Mouse (Mus musculus): ENCODE data around the gene Hoxd9. TPM values are rescaled to one million over a fixed set of nuclear protein-coding genes. Genes with fewer than 3 reads are reported as not detected.

Gene Hoxd9
- polyA plus RNA-seq (2015; fragmentation: Nextera tagmentation; extraction: Ambion mirVana): 27.7 and 42.7 TPM in 2 replicates

- ATAC-seq (ENCODE audit: low read depth): peak; percentile 67
- H3K4me3 ChIP-seq: peak within 1 kb of the TSS; percentile 61
- H3K36me3 ChIP-seq: no peaks in the 10 kb centered on the region
- H3K4me2 ChIP-seq: peak within 1 kb of the TSS; percentile 67
- WGBS: under 1% methylated on average over 43 of the region's 43 CpGs
- H3K27ac ChIP-seq (replicated peaks): peak within 1 kb of the TSS; percentile 95
- H3K4me1 ChIP-seq (replicated peaks): peaks cover 53% of the 10 kb centered on the region
- peak within 1 kb of the TSS; percentile 96 for H3K9ac ChIP-seq
- peaks cover 74% of the 10 kb centered on the region for H3K27me3 ChIP-seq
- no peaks in the 10 kb centered on the region for H3K9me3 ChIP-seq
Measured at GRCm38 (mm10) chr2:74697567-74698121, at the start of gene Hoxd9. Hoxd9 (plus strand) TSS chr2:74697727.

GRCm38 (mm10) chr2:74652996-74653340 lies 44.6 kb upstream of the Hoxd9 start:
- no peaks in the 10 kb centered on the region for H3K9me3 ChIP-seq

GRCm38 (mm10) chr2:74653781-74654535 lies 43.6 kb upstream of the Hoxd9 start:
- no peak overlapping the region for H3K4me3 ChIP-seq
- H3K27ac ChIP-seq (replicated peaks): no peak overlapping the region
- H3K9me3 ChIP-seq: no peaks in the 10 kb centered on the region
- no peak for ATAC-seq (ENCODE audit: low read depth)
- no peak overlapping the region for H3K4me2 ChIP-seq
- WGBS: 12% methylated on average over 17 of the region's 17 CpGs
- no peak overlapping the region for H3K9ac ChIP-seq
- no peaks in the 10 kb centered on the region for H3K36me3 ChIP-seq
- H3K4me1 ChIP-seq (replicated peaks): peaks cover 15% of the 10 kb centered on the region
- peaks cover 89% of the 10 kb centered on the region for H3K27me3 ChIP-seq

More at GRCm38 (mm10) chr2:74652996-74653340, 44.6 kb upstream of the Hoxd9 start:
- 34% methylated on average over 2 of the region's 2 CpGs for WGBS
- no peak overlapping the region for H3K9ac ChIP-seq
- no peaks in the 10 kb centered on the region for H3K36me3 ChIP-seq
- H3K4me2 ChIP-seq: no peak overlapping the region
- peaks cover 89% of the 10 kb centered on the region for H3K27me3 ChIP-seq
- H3K4me3 ChIP-seq: no peak overlapping the region
- H3K27ac ChIP-seq (replicated peaks): no peak overlapping the region
- ATAC-seq (ENCODE audit: low read depth): no peak
- H3K4me1 ChIP-seq (replicated peaks): peaks cover 15% of the 10 kb centered on the region

GRCm38 (mm10) chr2:74654743-74655419 lies 42.6 kb upstream of the Hoxd9 start:
- Histone ChIP-seq H3K27ac (replicated peaks) (no peak overlapping the region), H3K9ac (no peak overlapping the region), H3K4me1 (replicated peaks) (peaks cover 15% of the 10 kb centered on the region), H3K36me3 (no peaks in the 10 kb centered on the region), H3K4me3 (no peak overlapping the region), H3K27me3 (peaks cover 89% of the 10 kb centered on the region), H3K9me3 (no peaks in the 10 kb centered on the region), H3K4me2 (no peak overlapping the region)
- WGBS: 4% methylated on average over 20 of the region's 20 CpGs
- ATAC-seq (ENCODE audit: low read depth): 0 out of 2 replicates have a peak, but pooled peaks have one; percentile 15

- Histone ChIP-seq H3K27me3 (peaks cover 89% of the 10 kb centered on the region), H3K9ac (0 out of 2 replicates have a peak overlapping the region, but pooled peaks have one; percentile 50), H3K9me3 (no peaks in the 10 kb centered on the region), H3K4me3 (peak overlapping the region; percentile 35), H3K4me2 (peak overlapping the region; percentile 55), H3K36me3 (no peaks in the 10 kb centered on the region), H3K27ac (replicated peaks) (no peak overlapping the region), H3K4me1 (replicated peaks) (peaks cover 15% of the 10 kb centered on the region)
- WGBS: under 1% methylated on average over 34 of the region's 47 CpGs
- ATAC-seq (ENCODE audit: low read depth): 0 out of 2 replicates have a peak, but pooled peaks have one; percentile 19
Measured at GRCm38 (mm10) chr2:74655420-74655781, 42.1 kb upstream of the Hoxd9 start.

GRCm38 (mm10) chr2:74655821-74656631 lies 41.5 kb upstream of the Hoxd9 start:
- Histone ChIP-seq H3K27ac (replicated peaks) (no peak overlapping the region), H3K27me3 (peaks cover 89% of the 10 kb centered on the region), H3K4me3 (peak overlapping the region; percentile 35), H3K9ac (peak overlapping the region; percentile 50), H3K4me2 (peak overlapping the region; percentile 55), H3K4me1 (replicated peaks) (peaks cover 15% of the 10 kb centered on the region), H3K9me3 (no peaks in the 10 kb centered on the region), H3K36me3 (no peaks in the 10 kb centered on the region)
- under 1% methylated on average over 62 of the region's 69 CpGs for WGBS
- ATAC-seq (ENCODE audit: low read depth): no peak

GRCm38 (mm10) chr2:74656632-74657021 lies 40.9 kb upstream of the Hoxd9 start:
- H3K27ac ChIP-seq (replicated peaks): no peak overlapping the region
- no peaks in the 10 kb centered on the region for H3K36me3 ChIP-seq
- H3K4me1 ChIP-seq (replicated peaks): peaks cover 18% of the 10 kb centered on the region
- no peaks in the 10 kb centered on the region for H3K9me3 ChIP-seq
- peak overlapping the region; percentile 35; the same call in 1 of the 2 replicates for H3K4me3 ChIP-seq
- peaks cover 90% of the 10 kb centered on the region for H3K27me3 ChIP-seq
- no peak overlapping the region for H3K4me2 ChIP-seq
- no peak overlapping the region for H3K9ac ChIP-seq
- no peak for ATAC-seq (ENCODE audit: low read depth)
- WGBS: under 1% methylated on average over 4 of the region's 4 CpGs

GRCm38 (mm10) chr2:74657251-74658023 lies 40.1 kb upstream of the Hoxd9 start:
- peaks cover 90% of the 10 kb centered on the region for H3K27me3 ChIP-seq
- H3K9me3 ChIP-seq: no peaks in the 10 kb centered on the region
- peak overlapping the region; percentile 31; the same call in 1 of the 2 replicates for H3K9ac ChIP-seq
- H3K4me2 ChIP-seq: 0 out of 2 replicates have a peak overlapping the region, but pooled peaks have one; percentile 13
- no peak overlapping the region for H3K27ac ChIP-seq (replicated peaks)
- H3K4me1 ChIP-seq (replicated peaks): peaks cover 19% of the 10 kb centered on the region
- no peak for ATAC-seq (ENCODE audit: low read depth)
- H3K36me3 ChIP-seq: no peaks in the 10 kb centered on the region
- 2% methylated on average over 62 of the region's 62 CpGs for WGBS
- H3K4me3 ChIP-seq: peak overlapping the region; percentile 20

- peaks cover 19% of the 10 kb centered on the region for H3K4me1 ChIP-seq (replicated peaks)
- no peaks in the 10 kb centered on the region for H3K36me3 ChIP-seq
- no peaks in the 10 kb centered on the region for H3K9me3 ChIP-seq
- peaks cover 94% of the 10 kb centered on the region for H3K27me3 ChIP-seq
- 0 out of 2 replicates have a peak overlapping the region, but pooled peaks have one; percentile 0 for H3K27ac ChIP-seq (replicated peaks)
- peak overlapping the region; percentile 20 for H3K4me3 ChIP-seq
- H3K4me2 ChIP-seq: 0 out of 2 replicates have a peak overlapping the region, but pooled peaks have one; percentile 13
- peak overlapping the region; percentile 31; the same call in 1 of the 2 replicates for H3K9ac ChIP-seq
- ATAC-seq (ENCODE audit: low read depth): no peak
- WGBS: 2% methylated on average over 15 of the region's 15 CpGs
Measured at GRCm38 (mm10) chr2:74658024-74658666, 39.4 kb upstream of the Hoxd9 start.

GRCm38 (mm10) chr2:74658667-74659371 lies 38.7 kb upstream of the Hoxd9 start:
- peaks cover 19% of the 10 kb centered on the region for H3K4me1 ChIP-seq (replicated peaks)
- under 1% methylated on average over 47 of the region's 47 CpGs for WGBS
- H3K9ac ChIP-seq: 0 out of 2 replicates have a peak overlapping the region, but pooled peaks have one; percentile 12
- no peak overlapping the region for H3K4me2 ChIP-seq
- H3K27ac ChIP-seq (replicated peaks): 0 out of 2 replicates have a peak overlapping the region, but pooled peaks have one; percentile 0
- H3K9me3 ChIP-seq: no peaks in the 10 kb centered on the region
- H3K4me3 ChIP-seq: peak overlapping the region; percentile 18
- peaks cover 98% of the 10 kb centered on the region for H3K27me3 ChIP-seq
- H3K36me3 ChIP-seq: no peaks in the 10 kb centered on the region
- no peak for ATAC-seq (ENCODE audit: low read depth)

Data from neural tube, embryonic 13.5 days (tissue).